Mouse (Mus musculus) brown adipose tissue, adult 24 weeks (tissue): ENCODE measurements around the gene Drc1. TPM values are rescaled to one million over a fixed set of nuclear protein-coding genes. Genes with fewer than 3 reads are reported as not detected.
A peak's percentile ranks its signal among the peaks of the same experiment; 100 is the strongest.

ENCODE experiments used
- H3K27ac ChIP-seq: fragments of 200-500 bp; replicated peaks from 2 replicates; pipeline ENCODE4 v1.5.1; 2012; ENCODE audit warnings: low read depth, mild to moderate bottlenecking, low read length
- H3K4me1 ChIP-seq: fragments of 200-500 bp; 2 replicates; pipeline ENCODE4 v1.6.1; 2012; ENCODE audit warnings: low read length, mixed read lengths; ENCODE audit not compliant: control insufficient read depth, insufficient read depth, insufficient read length
- H3K4me3 ChIP-seq: fragments of 200-500 bp; 2 replicates; pipeline ENCODE4 v1.5.1; 2012; ENCODE audit warnings: low read depth, mild to moderate bottlenecking, low read length, moderate library complexity; ENCODE audit not compliant: insufficient read depth
- polyA plus RNA-seq: library from polyadenylated mRNA; stranded (reverse); fragments of >200 nt; gene quantifications from 2 replicates; pipeline ENCODE4 v1.2.4, GENCODE M21; 2012; ENCODE audit not compliant: missing spikeins, insufficient read depth, insufficient read length

Gene Drc1
- polyA plus RNA-seq, 1 experiment: not detected

DNA sequence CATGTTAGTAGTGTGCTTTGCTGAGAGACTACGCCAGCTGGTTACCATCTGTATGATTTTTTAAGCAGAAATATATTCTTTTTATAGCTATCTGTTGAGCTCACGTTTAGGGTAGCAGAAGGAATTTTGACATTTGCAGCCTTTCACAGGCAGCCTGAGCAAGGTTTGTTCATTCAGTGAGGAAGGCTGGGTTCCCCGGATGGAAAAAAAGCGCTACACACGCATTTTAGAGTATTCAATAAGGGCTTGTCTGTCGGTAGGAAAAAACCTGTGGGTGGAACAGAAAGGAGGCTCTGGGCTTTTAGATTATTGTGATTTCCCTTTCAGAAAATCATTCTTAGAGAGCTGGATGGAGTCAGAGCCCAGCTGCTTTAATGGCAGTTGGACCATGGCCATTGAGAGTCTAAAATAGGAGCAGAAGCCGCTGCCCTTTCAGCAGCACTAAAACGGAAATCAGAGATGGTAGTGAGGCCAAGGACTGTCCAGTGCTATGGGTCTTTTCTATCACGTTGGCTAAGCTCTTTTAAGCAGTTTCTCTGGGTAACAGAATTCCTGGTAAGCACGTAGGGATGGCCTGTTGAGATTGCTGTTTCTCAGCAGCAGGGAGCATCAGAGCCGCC, 10.5 kb upstream of the Drc1 start:
- peaks cover 6% of the 10 kb centered on the region for H3K4me1 ChIP-seq
- H3K4me3 ChIP-seq: no peak overlapping the region
- H3K27ac ChIP-seq: 0 out of 2 replicates have a peak overlapping the region, but pooled peaks have one; percentile 8

DNA sequence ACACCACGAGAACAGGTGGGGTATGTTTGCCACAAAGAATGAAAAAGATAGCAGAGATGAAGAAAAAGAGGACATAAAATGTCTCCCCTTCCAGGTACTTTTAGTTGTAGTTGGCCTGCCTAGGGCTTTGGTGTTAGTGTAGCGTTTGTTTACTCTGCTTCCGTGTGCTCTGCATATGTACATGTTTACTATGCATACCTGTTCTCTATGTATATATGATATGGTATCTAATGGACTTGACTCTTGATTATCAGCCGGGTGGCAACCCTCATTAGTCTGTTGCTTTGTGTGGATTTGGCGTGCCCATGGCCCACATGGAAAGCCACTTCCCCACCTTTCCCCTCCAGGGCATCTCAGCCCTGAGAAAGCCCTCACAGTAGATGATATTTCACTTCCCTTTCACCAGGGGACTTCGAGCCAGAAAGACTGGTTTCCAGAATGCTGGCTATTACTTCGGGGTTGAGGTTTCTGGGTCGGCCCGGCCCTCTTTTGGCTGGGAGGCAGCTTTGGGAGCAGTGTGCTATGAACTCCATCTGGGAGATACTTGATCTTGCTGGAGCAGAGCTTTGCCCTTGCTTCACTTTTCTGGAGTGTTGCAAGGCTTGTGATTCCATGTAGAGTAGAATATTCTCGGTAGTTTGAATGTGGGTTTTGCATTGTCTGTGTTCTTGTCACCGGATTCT, 9.4 kb upstream of the Drc1 start:
- Histone ChIP-seq H3K27ac (no peak overlapping the region), H3K4me1 (peaks cover 6% of the 10 kb centered on the region), H3K4me3 (no peak overlapping the region)

DNA sequence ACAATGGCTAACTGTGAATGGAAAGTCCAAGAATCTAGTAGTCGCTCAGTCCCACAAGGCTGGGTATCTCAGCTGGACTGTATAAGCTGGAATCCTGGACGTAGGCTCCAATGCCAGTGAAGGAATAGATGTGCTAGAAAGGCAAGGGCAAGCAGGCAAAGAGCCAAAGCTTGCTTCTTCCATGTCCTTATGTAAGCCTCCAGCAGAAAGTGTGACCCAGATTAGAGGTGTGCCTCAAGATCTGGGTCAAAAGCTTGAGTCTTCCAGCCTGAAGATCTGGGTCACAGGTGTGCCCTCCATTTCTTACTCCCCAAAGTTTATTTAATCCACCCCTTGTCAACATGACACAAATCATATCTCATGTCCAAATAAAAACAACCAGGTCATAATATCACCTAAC, 4.8 kb upstream of the Drc1 start:
- Histone ChIP-seq H3K4me1 (peaks cover 3% of the 10 kb centered on the region), H3K4me3 (no peak overlapping the region), H3K27ac (no peak overlapping the region)

DNA sequence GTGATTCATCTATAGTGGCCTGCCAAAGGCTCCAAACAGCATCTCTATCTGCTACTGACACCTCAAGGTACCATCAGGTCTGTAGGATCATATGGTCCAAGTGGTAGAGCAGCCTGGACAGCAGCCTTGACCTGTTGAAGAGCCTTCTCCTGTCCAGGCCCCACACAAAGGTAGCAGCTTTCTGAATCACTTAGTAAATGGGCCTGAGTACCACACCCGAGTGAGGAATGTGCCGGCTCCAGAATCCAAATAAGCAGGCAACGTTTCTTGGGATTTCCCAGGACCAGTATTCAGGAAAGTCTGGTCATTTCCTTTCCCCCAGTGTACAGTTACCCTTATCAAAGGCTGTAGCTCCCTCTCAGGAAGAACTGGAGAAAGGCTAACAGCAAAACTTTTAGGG, 2.2 kb upstream of the Drc1 start:
- Histone ChIP-seq H3K4me3 (no peak overlapping the region), H3K4me1 (no peaks in the 10 kb centered on the region), H3K27ac (no peak overlapping the region)

DNA sequence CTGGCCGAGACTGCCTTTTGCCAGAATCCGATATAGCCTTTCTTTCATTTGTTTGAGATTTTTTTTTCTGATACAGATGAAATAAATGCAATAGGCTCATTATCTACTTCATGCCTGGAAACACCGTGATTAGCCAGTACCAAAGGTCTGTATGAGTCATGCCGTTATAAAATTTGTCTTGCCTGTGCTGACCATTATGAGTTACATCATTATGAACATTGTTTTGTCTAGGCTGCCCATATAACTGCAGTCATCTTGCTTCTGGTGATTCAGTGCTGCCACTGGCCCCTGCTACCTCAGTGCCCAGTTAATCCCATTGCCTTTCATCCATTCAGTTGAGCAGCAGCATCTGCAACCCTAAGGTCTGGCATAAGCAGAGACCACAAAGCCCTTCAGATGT, 1.7 kb upstream of the Drc1 start:
- H3K27ac ChIP-seq: no peak overlapping the region
- H3K4me1 ChIP-seq: no peaks in the 10 kb centered on the region
- no peak overlapping the region for H3K4me3 ChIP-seq

DNA sequence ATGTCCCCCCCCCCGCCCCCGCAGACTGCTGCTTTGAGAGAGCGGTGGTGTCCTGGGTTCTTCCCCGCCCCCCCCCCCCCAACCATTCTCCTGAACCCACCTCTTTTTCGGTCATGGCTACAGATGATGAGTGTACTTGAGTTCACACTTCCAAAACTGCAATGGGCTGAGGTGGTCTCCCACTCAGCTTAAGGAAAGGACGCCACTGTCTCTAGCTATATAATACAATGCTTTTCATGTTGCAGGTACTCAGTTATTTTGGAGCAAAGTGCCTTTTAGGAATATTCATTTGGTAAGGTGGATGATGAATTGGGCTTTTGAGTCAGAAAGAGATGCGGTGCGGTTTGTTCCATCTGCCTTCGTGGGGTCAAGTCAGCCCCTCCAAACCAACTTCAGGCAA, 324 bp upstream of the Drc1 start:
- Histone ChIP-seq H3K27ac (no peak overlapping the region), H3K4me3 (no peak overlapping the region), H3K4me1 (no peaks in the 10 kb centered on the region)

DNA sequence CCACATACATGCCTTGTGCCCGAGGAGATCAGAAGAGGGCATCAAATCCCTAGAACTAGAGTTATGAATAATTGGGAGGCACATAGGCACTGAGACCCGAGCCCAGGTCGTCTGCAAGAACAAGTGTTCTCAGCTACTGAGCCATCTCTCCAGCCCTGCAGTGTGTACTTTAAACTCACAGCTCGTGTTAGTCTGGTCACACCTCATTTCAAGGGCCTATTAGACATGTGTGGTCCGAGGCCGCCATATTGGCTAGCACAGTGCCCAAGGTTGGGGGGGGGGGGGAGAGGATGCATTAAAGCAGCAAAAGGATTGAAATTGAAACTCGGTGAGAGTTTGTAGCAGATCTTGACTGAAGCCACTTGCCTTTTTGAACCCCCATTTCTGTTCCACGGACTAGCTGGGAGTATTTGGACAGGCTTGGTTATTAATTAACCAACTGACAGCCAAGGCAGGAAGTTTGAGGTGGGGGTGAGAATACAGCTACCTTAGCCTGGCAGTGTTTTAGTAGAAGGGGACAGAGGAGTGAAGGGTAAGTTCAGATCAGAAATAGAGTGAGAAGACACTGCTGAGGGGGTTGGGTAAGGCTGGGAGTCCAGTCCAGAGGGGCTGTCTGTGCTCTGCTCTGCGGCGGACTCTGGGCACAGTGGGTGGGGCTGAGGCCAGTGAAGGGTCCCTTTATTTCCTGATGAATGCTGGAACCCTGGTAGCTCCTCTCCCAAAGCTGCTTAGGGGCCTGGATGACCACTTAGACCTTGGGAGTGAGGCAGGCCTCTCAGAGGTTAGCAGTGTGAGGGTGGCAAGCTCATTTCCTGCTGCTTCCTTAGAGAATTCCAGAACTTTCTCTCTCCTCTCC, 5.0 kb downstream of the Drc1 start:
- H3K4me1 ChIP-seq: no peaks in the 10 kb centered on the region
- H3K4me3 ChIP-seq: no peak overlapping the region

DNA sequence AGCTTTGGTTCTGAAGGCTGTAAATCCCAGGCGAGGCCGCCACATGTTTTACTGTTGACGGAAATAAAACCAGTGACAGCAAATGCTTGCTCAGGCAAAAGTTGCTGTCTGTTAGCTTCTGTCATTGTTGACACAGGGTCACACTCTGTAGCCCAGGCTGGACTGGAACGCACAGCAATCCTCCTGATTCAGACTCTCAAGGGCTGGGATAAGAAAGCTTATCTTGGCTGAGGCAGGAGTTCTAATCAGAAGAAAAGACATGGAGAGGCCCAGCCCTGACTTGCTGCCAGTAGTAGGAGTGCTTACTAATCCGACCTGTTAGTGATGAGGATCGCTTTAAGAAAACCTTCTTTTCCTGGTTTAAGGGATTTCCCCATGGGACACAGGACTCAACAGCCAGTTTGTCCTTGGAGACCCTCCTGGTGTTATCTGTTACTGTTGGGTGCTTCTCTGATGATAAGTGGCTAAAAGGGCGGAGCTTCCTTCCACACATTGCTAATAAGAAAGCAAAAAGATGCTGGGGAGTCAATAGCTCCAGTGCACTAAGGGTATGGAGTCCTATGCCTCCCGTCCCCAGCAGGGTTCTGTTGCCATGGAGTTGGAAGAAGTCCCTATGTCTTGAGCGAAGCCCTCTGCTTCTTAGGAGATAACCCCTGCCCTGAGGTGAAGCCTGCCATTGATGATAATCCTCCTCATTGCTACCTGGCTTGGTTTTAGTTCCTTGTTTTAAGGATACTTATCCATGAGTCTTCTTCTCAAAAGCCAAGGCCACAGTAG, 6.1 kb downstream of the Drc1 start:
- H3K4me1 ChIP-seq: no peaks in the 10 kb centered on the region
- no peak overlapping the region for H3K4me3 ChIP-seq
- H3K27ac ChIP-seq: no peak overlapping the region

More for the DNA sequence above, 5.0 kb downstream of the Drc1 start:
- no peak overlapping the region for H3K27ac ChIP-seq

DNA sequence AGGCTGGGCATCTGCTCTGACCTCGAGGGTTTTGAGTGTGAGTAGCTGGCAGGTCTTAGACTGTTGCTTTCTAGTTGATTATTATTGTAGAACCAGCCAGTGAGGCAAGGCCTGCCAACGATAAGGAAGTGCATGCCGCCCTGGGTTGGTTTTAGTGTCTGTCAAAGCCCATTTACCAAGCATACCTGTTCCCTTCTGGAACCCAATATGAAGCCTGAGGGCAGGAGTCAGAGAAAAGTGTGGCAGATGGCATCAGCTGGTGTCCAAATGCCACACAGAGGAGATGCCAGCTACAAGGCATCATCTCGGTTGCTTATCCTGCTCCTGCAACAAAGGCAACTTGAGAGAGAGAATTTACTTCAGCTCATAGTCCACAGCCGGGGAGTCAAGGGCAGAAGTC, 59.6 kb downstream of the Drc1 start:
- Histone ChIP-seq H3K4me1 (no peaks in the 10 kb centered on the region), H3K4me3 (no peak overlapping the region), H3K27ac (no peak overlapping the region)

DNA sequence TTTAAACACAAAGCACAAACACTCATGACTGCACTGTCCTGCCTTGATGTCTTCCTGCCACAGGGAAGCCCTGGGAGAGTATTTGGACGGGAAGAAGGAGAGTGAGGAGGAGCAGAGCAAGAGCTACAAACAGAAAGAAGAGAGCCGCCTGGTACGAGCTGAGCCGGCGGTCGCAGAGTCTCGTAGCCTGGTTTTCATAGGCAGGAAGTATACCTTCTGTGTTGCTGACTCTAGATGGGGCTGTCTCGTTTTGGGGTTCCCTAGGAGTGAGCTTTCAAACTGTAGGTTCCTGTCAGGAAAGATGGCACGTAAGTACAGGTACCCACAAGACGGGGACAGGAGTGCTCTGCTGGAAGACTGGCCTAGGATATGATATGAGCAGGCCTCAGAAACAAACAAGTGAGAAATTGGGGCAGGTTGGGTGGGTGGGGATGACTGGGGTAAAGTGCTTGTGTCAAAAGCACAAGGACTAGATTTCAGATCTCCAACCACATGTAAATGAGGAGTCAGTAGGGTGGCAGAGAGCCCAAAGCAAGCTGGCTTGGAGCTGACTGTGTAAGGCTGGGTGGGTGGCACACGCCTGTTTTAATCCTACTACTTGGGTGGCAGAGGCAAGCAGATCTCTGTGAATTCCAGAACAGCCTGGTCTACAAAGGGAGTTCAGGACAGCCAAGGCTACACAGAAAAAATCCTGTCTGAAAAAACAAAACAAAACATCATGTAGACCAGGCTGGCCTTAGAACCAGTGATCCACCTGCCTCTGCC, 60.6 kb downstream of the Drc1 start:
- Histone ChIP-seq H3K4me3 (no peak overlapping the region), H3K4me1 (no peaks in the 10 kb centered on the region), H3K27ac (no peak overlapping the region)

DNA sequence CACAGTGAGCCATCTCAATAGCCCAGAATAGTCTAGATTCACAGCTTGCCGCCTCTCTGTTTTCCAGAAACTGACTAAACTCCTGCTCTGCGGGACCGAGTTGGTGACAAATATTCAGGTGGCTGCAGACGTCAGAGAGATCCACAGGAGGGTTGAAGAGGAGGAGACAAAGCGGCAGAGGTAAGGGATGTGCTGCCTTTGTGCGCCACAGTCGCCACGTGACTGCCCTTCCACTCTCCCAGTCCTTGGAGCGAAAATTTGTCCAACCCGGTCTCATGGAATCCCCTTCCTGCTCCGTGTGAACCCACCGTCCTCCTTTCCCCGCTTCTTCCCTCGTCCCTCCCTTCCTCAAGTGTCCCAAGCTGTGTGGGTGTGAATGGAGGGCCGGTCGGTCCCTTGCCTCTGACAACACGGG, 61.4 kb downstream of the Drc1 start:
- Histone ChIP-seq H3K4me1 (no peaks in the 10 kb centered on the region), H3K4me3 (no peak overlapping the region), H3K27ac (no peak overlapping the region)

DNA sequence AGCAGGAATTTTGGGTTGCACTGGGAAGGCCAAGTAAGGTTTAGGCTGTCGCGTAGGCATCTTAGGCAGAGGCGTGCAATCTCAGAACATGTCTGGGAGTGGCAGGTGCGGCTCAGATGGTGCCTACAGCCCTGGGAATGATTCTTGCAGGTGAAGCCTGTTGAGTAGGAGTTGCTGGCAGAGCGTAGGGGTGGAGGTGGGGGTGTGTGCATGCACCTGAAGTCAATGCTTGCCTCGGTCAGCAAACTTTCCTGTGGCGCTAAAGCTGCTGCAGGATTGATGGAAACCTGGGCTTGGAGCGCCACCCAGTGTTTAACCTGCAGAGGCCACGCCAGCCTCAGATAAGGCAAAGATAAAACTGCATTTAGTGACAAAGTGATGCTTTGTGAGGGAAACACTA, 61.9 kb downstream of the Drc1 start:
- no peak overlapping the region for H3K4me3 ChIP-seq
- no peak overlapping the region for H3K27ac ChIP-seq
- no peaks in the 10 kb centered on the region for H3K4me1 ChIP-seq

DNA sequence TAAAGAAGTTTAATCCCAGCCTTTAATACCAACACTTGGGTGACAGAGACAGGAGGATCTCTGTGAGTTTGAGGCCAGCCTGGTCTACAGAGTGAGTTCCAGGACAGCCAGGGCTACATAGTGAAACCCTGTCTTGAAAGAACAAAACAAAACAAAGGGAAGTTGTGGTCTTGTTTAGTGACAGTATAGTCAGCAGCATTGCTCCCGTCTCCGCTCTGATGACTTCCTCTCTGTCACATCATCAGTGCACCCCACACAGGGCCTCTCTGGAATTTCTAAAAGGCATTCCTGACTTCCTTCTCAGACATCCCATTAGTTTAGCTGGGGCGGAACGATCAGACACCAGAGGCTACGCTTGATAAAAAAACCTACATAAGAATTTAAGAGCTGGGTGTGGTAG, 62.7 kb downstream of the Drc1 start:
- no peak overlapping the region for H3K4me3 ChIP-seq
- H3K4me1 ChIP-seq: no peaks in the 10 kb centered on the region
- no peak overlapping the region for H3K27ac ChIP-seq

DNA sequence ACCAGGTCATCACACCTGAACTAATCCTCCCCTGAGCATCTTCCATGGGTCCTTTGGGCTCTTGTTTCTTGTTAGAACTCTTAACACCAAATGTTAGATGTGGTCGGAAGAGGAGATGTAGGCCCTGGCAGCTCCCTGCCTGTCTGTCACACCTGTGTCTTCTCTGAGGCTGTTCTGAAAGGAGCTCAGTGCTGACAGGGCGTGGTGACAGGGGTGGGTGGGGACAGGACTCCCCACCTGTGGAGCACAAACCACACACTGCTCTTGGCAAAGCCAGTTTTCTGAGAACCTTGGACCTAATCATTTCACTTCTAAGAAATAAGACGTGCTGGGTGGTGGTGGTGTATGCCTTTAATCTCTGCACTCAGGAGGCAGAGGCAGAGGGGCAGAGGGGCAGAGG, 72.4 kb downstream of the Drc1 start:
- H3K27ac ChIP-seq: no peak overlapping the region
- H3K4me1 ChIP-seq: no peaks in the 10 kb centered on the region
- no peak overlapping the region for H3K4me3 ChIP-seq
